Mouse (Mus musculus) liver, adult 2 months (tissue): Measurements from ENCODE around the gene Ascc2.

Experiments used
- CTCF ChIP-seq: fragments of 200-500 bp; IDR thresholded peaks from 2 replicates; pipeline ENCODE4 v1.5.1; 2011; ENCODE audit warnings: low read depth, low read length, control low read depth
- POLR2A ChIP-seq: fragments of 200-500 bp; IDR thresholded peaks from 2 replicates; pipeline ENCODE4 v1.6.1; 2011; ENCODE audit warnings: low read length, control low read depth; ENCODE audit not compliant: insufficient read depth; ENCODE audit errors: extremely low read depth

- TF ChIP-seq CTCF (no peak), POLR2A (no peak)
Measured at GRCm38 (mm10) chr11:4684186-4684585, 46.6 kb downstream of the Ascc2 start.
